Mouse (Mus musculus) c-Kit-negative CD71-positive TER-119-positive erythroid progenitor cells, embryonic 14.5 days (primary cell): ENCODE measurements around the gene Rcor3.

Experiments used
- DNase-seq: peaks from one replicate; pipeline ENCODE4 v3.0.0-alpha.2; 2013; ENCODE audit warnings: low read depth, low spot score

Rcor3 gene

GRCm38 (mm10) chr1:192070618-192071051 is 67.2 kb downstream of the Rcor3 start:
- DNase-seq: no peak

- no peak for DNase-seq
Observed at GRCm38 (mm10) chr1:192069971-192070591, 67.8 kb downstream of the Rcor3 start.

GRCm38 (mm10) chr1:192068188-192068587 is 69.7 kb downstream of the Rcor3 start:
- no peak for DNase-seq

- DNase-seq: no peak
Observed at GRCm38 (mm10) chr1:192066956-192067355, 70.9 kb downstream of the Rcor3 start.

GRCm38 (mm10) chr1:192063209-192063946 is 74.5 kb downstream of the Rcor3 start:
- DNase-seq: no peak

GRCm38 (mm10) chr1:192062682-192063081 is 75.2 kb downstream of the Rcor3 start:
- DNase-seq: no peak

- DNase-seq: no peak
Observed at GRCm38 (mm10) chr1:192061666-192062306, 76.1 kb downstream of the Rcor3 start.

- no peak for DNase-seq
Observed at GRCm38 (mm10) chr1:192058911-192059310, 79.0 kb downstream of the Rcor3 start.

- DNase-seq: no peak
Observed at GRCm38 (mm10) chr1:192053726-192054125, 84.1 kb downstream of the Rcor3 start.

GRCm38 (mm10) chr1:192052986-192053385 is 84.9 kb downstream of the Rcor3 start:
- DNase-seq: no peak

- no peak for DNase-seq
Observed at GRCm38 (mm10) chr1:192052461-192052860, 85.4 kb downstream of the Rcor3 start.
